Mouse (Mus musculus): ENCODE measurements around the gene Cacnb4.

Gene Cacnb4

DNA sequence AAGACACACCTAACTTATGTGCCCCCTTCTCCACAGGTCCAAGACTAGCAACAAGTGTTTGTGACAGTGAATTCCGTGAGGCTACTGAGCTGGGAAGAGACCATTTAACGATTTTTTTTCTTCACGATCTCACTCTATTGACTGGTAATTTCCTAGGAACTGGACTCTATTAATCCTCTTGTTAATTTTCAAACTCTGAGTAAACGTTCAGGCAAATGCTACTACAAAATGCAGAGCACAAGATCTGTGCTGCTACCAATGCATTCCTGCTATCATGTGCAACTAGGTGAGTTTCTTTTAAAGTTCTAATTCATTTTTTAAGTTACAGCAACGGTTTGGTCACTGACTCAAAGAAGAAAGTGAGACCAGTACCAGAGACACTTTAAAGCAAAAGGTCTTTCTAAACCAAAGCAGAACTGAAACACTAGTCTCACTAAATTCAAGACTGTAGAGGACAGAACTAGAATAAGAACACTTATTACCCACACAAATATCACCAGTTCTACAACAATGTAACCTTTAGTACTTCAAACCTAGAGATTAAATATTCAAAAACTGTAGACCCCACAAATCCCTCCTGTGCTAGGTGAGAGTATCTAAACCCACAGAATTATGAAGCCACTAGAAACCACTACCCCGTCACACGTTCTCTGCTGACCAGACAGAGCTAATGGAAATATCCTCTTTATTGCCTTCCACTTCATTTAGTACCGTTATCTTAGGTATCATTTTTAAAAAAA lies 253.6 kb downstream of the Cacnb4 start:
- no peak for DNase-seq (ENCODE audit: low spot score)

DNA sequence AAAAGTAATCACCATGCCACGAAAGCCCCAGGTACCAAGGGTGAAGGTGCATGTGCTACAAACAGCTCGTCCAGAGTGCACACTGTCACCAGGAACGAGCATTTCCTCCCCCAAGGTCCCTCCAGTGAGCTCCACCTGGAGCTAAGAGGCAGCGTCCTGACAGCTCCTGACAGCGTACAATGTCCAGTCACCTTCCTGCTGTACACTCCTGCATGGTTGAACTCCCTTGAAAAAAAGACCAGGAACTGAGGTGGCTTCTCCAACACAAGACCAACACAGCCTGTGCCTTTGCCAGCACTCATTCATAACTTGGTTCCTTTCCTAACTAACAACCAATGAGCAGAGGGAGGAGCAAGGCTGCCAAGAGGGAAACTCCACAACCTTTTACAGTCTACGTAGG lies 255.4 kb downstream of the Cacnb4 start:
- no peak for DNase-seq (ENCODE audit: low spot score)

DNA sequence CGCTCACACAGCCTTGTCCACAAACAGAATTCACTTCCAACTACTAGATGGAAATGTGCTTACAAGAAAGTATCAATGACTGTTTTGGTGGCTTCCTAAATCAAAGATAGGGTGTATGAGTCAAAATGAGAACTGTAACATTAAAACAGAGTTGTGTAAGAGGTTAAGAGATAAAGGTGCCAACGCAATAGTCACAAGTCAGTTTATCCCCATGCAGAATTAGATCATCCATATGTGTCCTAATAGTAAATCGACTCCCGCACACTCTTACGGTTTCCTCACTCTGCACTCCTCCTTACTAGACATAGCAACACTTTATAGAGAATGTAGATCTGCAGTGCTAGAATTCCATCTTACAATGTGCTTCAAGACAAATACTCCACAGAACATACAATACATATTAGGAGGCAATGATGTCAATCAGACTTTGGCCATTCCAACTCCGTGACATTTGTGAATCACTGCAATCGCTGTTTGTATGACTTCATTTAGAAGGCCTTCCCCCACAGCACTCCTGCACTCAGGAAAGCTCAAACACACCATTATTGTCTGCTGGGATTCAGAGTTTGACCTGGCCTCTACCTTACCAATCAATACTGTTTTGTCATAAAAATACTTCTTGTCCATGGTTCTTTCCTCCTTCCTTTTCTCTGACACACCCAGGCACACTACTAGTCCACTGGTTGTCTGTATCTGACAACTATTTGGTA lies 256.5 kb downstream of the Cacnb4 start:
- DNase-seq (ENCODE audit: low spot score): no peak

DNA sequence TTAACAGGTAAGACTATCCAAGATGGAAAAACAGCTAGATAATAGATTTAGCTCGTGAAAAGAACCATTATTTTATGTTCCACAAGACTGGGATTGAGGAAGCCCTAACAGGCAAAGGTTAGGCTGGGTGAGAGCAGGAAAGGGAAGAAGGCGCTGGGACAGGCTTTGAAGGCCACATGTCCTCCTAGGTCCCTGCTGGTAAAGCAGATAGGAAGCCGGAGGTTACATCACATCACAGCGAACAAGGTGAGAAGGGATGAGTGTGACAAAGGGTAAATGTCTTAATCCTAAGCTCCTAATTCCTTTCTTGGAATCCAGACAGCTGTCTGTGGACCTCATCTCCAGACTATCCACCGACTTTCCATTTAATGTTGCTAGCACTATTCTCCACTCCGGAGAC lies 257.3 kb downstream of the Cacnb4 start:
- no peak for DNase-seq (ENCODE audit: low spot score)

DNA sequence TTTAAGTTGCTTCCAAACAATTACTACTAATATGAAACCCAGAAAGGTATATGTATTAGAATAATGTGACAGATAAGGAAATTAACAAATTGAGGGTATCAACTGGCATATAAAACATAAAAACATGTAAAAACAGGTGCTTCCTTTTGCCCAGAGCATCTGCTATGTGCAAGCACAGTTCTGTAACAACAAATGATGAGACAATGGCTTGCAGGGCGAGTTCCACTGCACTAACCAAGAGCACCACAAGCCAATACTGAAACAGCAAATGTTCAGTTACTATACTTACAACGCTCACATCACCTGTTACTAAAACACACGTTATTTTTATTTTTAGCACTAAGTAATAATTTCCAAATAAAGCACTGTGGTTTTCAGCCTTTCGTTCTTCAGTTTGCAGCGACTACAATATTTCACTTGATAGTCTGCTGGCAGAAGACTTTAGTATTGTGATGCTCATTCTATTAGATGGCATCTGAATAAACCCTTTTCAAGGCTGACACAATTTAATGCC lies 264.1 kb downstream of the Cacnb4 start:
- no peak for DNase-seq (ENCODE audit: low spot score)

DNA sequence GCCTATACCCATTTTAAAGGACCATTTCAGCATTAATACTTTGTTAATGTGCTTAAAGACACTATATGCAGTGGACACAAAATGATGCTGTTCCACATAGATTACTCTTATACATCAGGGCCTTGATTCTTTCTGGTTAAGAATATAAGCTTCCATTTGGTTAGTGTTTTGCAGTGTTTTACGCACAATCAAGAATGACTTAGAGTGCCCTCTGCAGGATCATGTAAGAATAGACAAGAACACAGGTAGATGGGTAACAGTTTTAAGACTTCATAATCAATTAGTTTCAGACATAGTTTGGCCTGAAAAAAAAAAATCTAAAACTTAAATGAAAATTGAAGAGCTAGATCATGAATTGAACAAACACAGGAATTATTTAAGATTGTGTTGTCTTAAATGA lies 270.2 kb downstream of the Cacnb4 start:
- DNase-seq (ENCODE audit: low spot score): no peak

DNA sequence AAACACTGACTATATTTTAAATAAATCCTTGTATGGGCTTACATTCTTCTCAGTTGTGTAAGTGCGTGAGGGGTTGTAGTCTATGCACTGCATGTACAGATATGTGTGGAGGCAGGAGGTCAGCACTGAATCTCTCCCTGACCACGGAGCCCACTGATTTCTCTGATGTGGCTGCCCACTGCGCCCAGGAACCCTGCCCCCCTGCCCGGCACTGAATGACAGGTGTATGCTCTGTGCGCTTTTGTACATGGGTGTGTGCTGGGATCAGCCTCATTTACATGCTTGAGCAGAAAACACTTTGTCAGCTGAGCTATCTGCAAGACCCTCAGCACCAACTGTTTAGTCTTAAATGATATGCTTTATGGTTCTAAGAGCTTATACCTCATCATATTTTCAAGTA lies 271.4 kb downstream of the Cacnb4 start:
- no peak for DNase-seq (ENCODE audit: low spot score)

DNA sequence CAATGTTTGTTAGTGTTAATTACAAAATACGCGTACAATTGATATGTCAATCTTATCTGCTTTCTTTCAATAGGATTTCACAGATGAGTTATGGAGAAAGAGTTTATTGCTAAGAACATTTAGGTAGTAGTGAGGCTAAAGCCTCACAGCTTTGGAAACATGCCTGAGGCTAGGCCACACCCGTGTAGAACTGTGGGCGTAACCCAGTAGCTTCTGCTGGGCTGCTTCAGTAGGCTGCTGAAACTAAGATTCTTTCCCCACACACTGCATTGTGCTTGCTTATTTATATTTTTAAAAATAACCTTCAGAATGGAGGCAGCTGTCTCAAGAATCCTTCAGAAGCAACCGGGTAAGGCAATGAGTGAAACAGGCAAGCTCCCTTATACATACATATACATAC lies 282.1 kb downstream of the Cacnb4 start:
- no peak for DNase-seq (ENCODE audit: low spot score)

DNA sequence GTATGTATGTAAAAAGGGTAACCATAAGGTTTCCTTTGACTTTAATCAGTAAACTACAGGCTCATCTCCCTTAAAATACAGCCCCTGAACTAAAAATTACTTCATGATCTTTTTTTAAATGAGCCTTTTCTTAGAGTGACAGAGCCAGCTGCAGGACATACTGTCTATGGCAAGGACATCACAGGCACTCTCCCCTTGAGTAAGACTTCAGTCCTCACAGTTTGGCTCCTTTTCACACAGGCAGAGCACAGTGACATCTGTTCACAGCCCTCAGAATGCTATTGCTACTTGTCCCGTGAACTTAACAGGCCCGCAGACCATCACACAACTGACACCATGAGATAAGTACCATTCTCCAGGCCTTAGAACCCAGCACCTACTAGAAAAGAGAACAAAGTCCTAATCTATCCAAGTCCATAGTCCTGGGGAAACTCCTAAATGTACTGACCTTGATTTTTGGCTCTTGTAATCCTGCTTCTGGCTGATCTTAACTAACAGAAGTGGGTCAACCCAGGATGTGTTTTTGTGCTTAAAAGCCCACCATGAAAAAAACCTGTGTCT lies 286.1 kb downstream of the Cacnb4 start:
- no peak for DNase-seq (ENCODE audit: low spot score)

DNA sequence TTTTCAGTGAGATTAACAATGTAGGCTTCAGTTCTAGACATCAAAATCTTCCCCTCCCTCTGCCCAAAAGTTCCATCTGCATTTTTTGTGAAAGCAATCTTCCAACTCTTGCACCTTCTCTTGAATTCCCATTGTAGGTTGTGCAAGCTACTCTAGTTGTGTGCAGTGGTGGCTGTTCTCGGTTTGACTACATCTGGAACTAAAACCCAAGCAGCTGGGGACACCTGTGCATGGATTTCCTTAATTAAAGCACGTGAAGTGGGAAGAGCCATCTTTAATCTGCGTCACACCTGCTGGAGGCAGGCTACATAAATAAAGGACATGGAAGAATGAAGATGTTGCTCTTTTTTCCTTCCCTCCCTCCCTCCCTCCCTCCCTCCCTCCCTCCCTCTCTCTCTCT lies 286.7 kb downstream of the Cacnb4 start:
- DNase-seq (ENCODE audit: low spot score): no peak

DNA sequence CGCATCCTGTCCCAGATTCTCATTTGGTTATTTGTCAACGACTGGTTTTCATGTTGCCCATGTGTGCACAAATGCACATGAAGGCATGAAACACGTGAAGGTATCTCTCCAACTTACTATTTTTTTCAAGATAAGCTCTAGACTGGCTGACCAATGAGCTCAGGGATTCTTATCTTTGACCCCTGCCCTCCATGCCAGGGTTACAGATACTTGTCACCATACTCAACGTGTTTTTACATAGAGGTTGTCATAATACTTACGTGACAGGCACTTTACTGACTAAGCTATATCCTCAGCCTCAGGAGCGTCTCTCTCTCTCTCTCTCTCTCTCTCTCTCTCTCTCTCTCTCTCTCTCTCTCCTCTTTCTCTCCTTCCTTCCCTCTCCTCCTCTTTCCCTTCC lies 290.2 kb downstream of the Cacnb4 start:
- DNase-seq (ENCODE audit: low spot score): no peak

DNA sequence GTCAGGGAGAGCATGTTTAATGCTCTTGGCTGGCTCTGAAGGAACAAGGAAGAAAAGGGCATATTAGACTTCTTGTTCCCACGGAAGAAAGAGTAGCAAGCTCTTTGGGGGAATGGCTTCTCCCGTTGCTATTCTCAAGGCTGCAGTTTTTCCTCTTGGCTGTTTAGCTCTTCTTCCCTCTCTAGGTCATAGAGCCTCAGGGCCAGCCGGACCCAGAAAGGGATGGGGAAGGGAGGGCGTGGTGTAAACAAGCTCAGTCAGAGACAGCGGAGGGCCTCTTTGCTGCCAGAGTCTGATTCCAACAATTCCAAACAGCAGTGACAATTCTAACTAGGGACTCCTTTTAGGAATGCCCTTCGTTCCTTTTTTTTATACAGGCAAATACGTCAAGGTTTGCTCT lies 290.6 kb downstream of the Cacnb4 start:
- DNase-seq (ENCODE audit: low spot score): no peak

DNA sequence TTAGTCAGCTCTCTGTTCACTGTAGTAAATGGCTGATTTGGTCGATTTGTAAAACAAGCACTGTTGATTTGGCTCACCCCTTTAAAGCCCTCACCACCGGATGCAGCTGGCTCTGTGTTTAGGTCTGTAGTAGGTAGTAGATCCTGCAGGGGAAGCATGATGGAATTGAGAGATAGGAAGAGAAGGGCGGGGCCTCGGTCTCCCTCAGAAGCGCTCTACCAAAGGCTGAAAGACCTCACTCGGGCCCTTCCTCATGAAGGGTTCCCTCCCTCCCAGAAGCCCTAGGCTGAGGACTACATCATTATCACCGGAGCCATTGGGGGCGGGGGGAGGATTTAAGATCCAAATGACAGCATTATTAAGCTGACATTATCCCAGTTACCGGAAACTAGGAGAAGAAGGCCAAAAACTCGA lies 297.8 kb downstream of the Cacnb4 start:
- no peak for DNase-seq (ENCODE audit: low spot score)

DNA sequence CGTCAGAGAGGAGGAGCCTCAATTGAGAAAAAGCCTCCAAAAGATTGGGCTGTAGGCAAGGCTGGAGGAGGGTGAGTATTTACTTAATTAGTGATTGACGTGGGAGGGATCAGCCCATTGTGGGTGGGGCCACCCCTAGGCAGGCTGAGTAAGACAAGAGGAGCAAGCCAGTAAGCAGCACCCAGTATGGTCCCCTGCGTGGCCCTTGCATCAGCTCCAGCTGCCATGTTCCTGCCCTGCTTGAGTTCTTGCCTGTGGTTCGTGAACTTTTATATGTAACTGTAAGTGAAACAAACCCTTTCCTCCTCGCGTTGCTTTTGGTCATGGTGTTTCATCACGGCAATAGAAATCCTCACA lies 298.2 kb downstream of the Cacnb4 start, which contains the start of gene Neb:
Neb (minus strand) TSS at position 27 of the 357 bp plus-strand sequence.
- DNase-seq (ENCODE audit: low spot score): no peak

Measured in urinary bladder, postnatal 10 days (tissue).